ENCODE assay signal across 13 mouse cellular contexts in genomic region chr12:99652459-99652858, GRCm38 (mm10).
"Had no signal": no experiment of that assay in that cellular context is flagged by ENCODE, and none has a peak within 500 bp of the region (broad histone marks: within the 10 kb centered on the region; RNA-seq: fewer than 3 reads in every experiment).

No protein-coding gene starts in this region.

- DNase-seq: kidney, adult 8-10 months; kidney, postnatal 10 days; kidney, postnatal 4 days; liver; liver, embryonic 13.5 days; liver, postnatal 0 days; lung, postnatal 14 days; right cerebral cortex, postnatal 14 days; thymus, postnatal 36 days had no signal

- H3K27ac ChIP-seq: layer of hippocampus, adult 2 months; limb, embryonic 12.5 days; liver, embryonic 13.5 days; lung, embryonic 15.5 days; stomach, embryonic 15.5 days had no signal

- H3K9me3 ChIP-seq: limb, embryonic 12.5 days; liver, embryonic 13.5 days; lung, embryonic 15.5 days; stomach, embryonic 15.5 days had no signal

- H3K36me3 ChIP-seq: limb, embryonic 12.5 days; liver, embryonic 13.5 days; lung, embryonic 15.5 days; stomach, embryonic 15.5 days had no signal

- H3K9ac ChIP-seq: limb, embryonic 12.5 days; liver, embryonic 13.5 days; liver, postnatal 0 days; lung, embryonic 15.5 days; stomach, embryonic 15.5 days had no signal

- H3K4me3 ChIP-seq: layer of hippocampus, adult 2 months; limb, embryonic 12.5 days; liver, embryonic 13.5 days; lung, embryonic 15.5 days; stomach, embryonic 15.5 days had no signal

- H3K4me2 ChIP-seq: limb, embryonic 12.5 days; liver, embryonic 13.5 days; lung, embryonic 15.5 days; stomach, embryonic 15.5 days had no signal

- H3K4me1 ChIP-seq: liver, embryonic 13.5 days; lung, embryonic 15.5 days; stomach, embryonic 15.5 days had no signal

- H3K27me3 ChIP-seq: limb, embryonic 12.5 days; liver, embryonic 13.5 days; lung, embryonic 15.5 days; stomach, embryonic 15.5 days had no signal

- ATAC-seq: liver, postnatal 0 days had no signal
